Mouse (Mus musculus) frontal cortex, postnatal 14 days (tissue): ENCODE data around the gene Nkg7.
"Not testable (repeated sequence)": the region's sequence is repeated elsewhere in the genome, so short reads cannot be mapped to it uniquely, and the experiment has no call there.

Experiments used
- DNase-seq, 2 experiments: peaks; one replicate each; pipeline ENCODE4 v3.0.0; 2022; ENCODE audit warnings: low spot score in 2 of 2

Gene Nkg7

GRCm38 (mm10) chr7:43436341-43437255 is at the start of gene Nkg7:
Gene Nkg7 (plus strand): TSS chr7:43437073.
- no peak for DNase-seq

GRCm38 (mm10) chr7:43392349-43393121 is 44.3 kb upstream of the Nkg7 start:
- DNase-seq, result no peak

GRCm38 (mm10) chr7:43399501-43399900 is 37.4 kb upstream of the Nkg7 start:
- no peak for DNase-seq

GRCm38 (mm10) chr7:43402718-43403117 is 34.2 kb upstream of the Nkg7 start:
- DNase-seq, result no peak

- no peak for DNase-seq
These were observed 29.3 kb upstream of the Nkg7 start for GRCm38 (mm10) chr7:43407573-43407972.

GRCm38 (mm10) chr7:43408131-43408553 is 28.7 kb upstream of the Nkg7 start, which contains the start of gene Siglecg:
Gene Siglecg (plus strand): TSS chr7:43408204.
- no peak for DNase-seq

GRCm38 (mm10) chr7:43409084-43409483 is 27.8 kb upstream of the Nkg7 start:
- DNase-seq, result no peak

- not testable (repeated sequence) for DNase-seq
These were observed 25.1 kb upstream of the Nkg7 start for GRCm38 (mm10) chr7:43411724-43412123.

GRCm38 (mm10) chr7:43417298-43417697 is 19.6 kb upstream of the Nkg7 start:
- no peak for DNase-seq

GRCm38 (mm10) chr7:43422995-43423617 is 13.8 kb upstream of the Nkg7 start:
- peak; percentile 61 to 83 for DNase-seq

- no peak for DNase-seq
These were observed 12.8 kb upstream of the Nkg7 start for GRCm38 (mm10) chr7:43423991-43424625.

- DNase-seq, result no peak
These were observed 9.5 kb upstream of the Nkg7 start, which contains the start of gene Lim2 for GRCm38 (mm10) chr7:43427406-43427805. Gene Lim2 (plus strand): TSS chr7:43427670.

GRCm38 (mm10) chr7:43429500-43429899 is 7.4 kb upstream of the Nkg7 start:
- DNase-seq, result no peak

GRCm38 (mm10) chr7:43432891-43433290 is 4.0 kb upstream of the Nkg7 start:
- DNase-seq, result no peak

- DNase-seq, result no peak
These were observed 2.2 kb upstream of the Nkg7 start for GRCm38 (mm10) chr7:43434676-43435075.

- DNase-seq, result no peak
These were observed 1.7 kb downstream of the Nkg7 start for GRCm38 (mm10) chr7:43438611-43439010.

GRCm38 (mm10) chr7:43440482-43440881 is 3.6 kb downstream of the Nkg7 start, which contains the start of gene Cldnd2:
Gene Cldnd2 (plus strand): TSS chr7:43440782.
- no peak for DNase-seq

- DNase-seq, result no peak
These were observed 4.2 kb downstream of the Nkg7 start for GRCm38 (mm10) chr7:43441071-43441470.

- DNase-seq, result no peak
These were observed 5.8 kb downstream of the Nkg7 start for GRCm38 (mm10) chr7:43442684-43443083.

- peak; percentile 55 to 58 for DNase-seq
These were observed 6.4 kb downstream of the Nkg7 start for GRCm38 (mm10) chr7:43443126-43443916.

- DNase-seq, result peak; percentile 91 to 94
These were observed 7.0 kb downstream of the Nkg7 start, which contains the start of the genes Etfb and Gm45233 for GRCm38 (mm10) chr7:43443917-43444293. Gene Etfb (plus strand): TSS chr7:43444083. Gene Gm45233 (plus strand): TSS chr7:43444128.
